Mouse (Mus musculus): Measurements from ENCODE around the gene Lrmda.

DNA sequence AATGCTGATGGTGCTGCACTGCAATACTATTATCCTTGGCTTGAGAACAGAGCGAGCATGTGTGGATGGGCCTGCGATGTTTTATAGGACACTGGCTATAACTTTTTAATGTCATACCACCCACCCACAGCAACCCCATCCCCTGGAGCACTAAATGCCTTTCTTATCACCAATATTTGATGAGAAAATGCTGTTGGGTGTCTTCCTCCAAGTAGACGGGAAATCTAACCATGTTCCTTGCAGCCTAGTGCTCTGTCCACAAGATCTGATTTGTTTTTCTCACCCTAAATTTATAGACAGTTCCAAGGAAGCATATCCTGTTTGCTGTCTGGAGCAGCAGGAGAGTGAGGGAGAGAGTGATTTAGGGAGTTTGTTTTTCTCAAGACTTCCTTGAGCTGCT lies 738.0 kb downstream of the Lrmda start:
- TF ChIP-seq POLR2A (IDR thresholded peaks at IDR 0.05; ENCODE audit: extremely low read depth, insufficient read depth, low read length) (no peak), CTCF (IDR thresholded peaks at IDR 0.05; ENCODE audit: extremely low read depth, insufficient read depth, low read length) (no peak)
